Mouse (Mus musculus): ENCODE data around the gene Ddx25. TPM values are rescaled to one million over a fixed set of nuclear protein-coding genes. Genes with fewer than 3 reads are reported as not detected.
A peak's percentile ranks its signal among the peaks of the same experiment; 100 is the strongest.

Ddx25 gene
- total RNA-seq (2021): 1 to 10 TPM in 1 of 2 experiments, under 1 TPM in 1; 0.63 to 1.1 TPM
- polyA plus RNA-seq (2012; rRNA removed): 0.17 and 0.19 TPM in 2 replicates
- long read RNA-seq, full-length matches to known transcripts: 2 of 3 reads
- long read RNA-seq, partial matches to known transcripts: 0 of 3 reads
- long read RNA-seq, other reads (novel, unspliced or antisense): 1 of 3 reads

GRCm38 (mm10) chr9:35558257-35559008, at the start of gene Ddx25, which contains the start of gene Pus3:
Ddx25 (minus strand) TSS chr9:35558528.
Pus3 (plus strand) TSS chr9:35558595.
- peak; percentile 29 for DNase-seq

GRCm38 (mm10) chr9:35607647-35608405, 49.5 kb upstream of the Ddx25 start:
- no peak for DNase-seq

GRCm38 (mm10) chr9:35592903-35593302, 34.6 kb upstream of the Ddx25 start:
- no peak for DNase-seq

GRCm38 (mm10) chr9:35587674-35588073, 29.3 kb upstream of the Ddx25 start:
- no peak for DNase-seq

- DNase-seq: no peak
These were observed 16.1 kb upstream of the Ddx25 start for GRCm38 (mm10) chr9:35574416-35574815.

- DNase-seq: no peak
These were observed 12.3 kb upstream of the Ddx25 start for GRCm38 (mm10) chr9:35570663-35571062.

- DNase-seq: peak; percentile 96
These were observed 11.5 kb upstream of the Ddx25 start, which contains the start of the genes Pate2 and Hyls1 for GRCm38 (mm10) chr9:35569571-35570534. Pate2 (plus strand) TSS chr9:35570284. Hyls1 (minus strand) TSS chr9:35570398.

- DNase-seq: no peak
These were observed 9.7 kb upstream of the Ddx25 start for GRCm38 (mm10) chr9:35567995-35568394.

- DNase-seq: no peak
These were observed 6.4 kb upstream of the Ddx25 start for GRCm38 (mm10) chr9:35564536-35565240.

GRCm38 (mm10) chr9:35561583-35561982, 3.3 kb upstream of the Ddx25 start:
- DNase-seq: no peak

GRCm38 (mm10) chr9:35561076-35561475, 2.7 kb upstream of the Ddx25 start:
- DNase-seq: no peak

GRCm38 (mm10) chr9:35559009-35559890, 922 bp upstream of the Ddx25 start:
- DNase-seq: peak; percentile 79

- DNase-seq: no peak
These were observed 1.7 kb downstream of the Ddx25 start for GRCm38 (mm10) chr9:35556494-35557102.

- DNase-seq: no peak
These were observed 9.9 kb downstream of the Ddx25 start for GRCm38 (mm10) chr9:35548455-35548854.

- no peak for DNase-seq
These were observed 11.6 kb downstream of the Ddx25 start for GRCm38 (mm10) chr9:35546745-35547144.

- no peak for DNase-seq
These were observed 12.6 kb downstream of the Ddx25 start for GRCm38 (mm10) chr9:35545704-35546103.

GRCm38 (mm10) chr9:35544666-35545065, 13.7 kb downstream of the Ddx25 start:
- no peak for DNase-seq

- no peak for DNase-seq
These were observed 15.0 kb downstream of the Ddx25 start for GRCm38 (mm10) chr9:35543099-35543860.

- no peak for DNase-seq
These were observed 16.4 kb downstream of the Ddx25 start for GRCm38 (mm10) chr9:35541941-35542340.
